Mouse (Mus musculus) cortical plate, adult 2 months (tissue): ENCODE measurements at regions not wholly inside any gene's neighbourhood (a gene's known extent, or its start where the extent isn't known, plus 50 kb on each side); places are given as distances from the start of the nearest gene placed in this dataset.

ENCODE experiments used
- CTCF ChIP-seq: fragments of 200-500 bp; IDR thresholded peaks from 2 replicates; pipeline ENCODE4 v1.5.1; 2011; ENCODE audit warnings: mild to moderate bottlenecking, control low read depth, low read length; ENCODE audit not compliant: insufficient read depth; ENCODE audit errors: extremely low read depth
- POLR2A ChIP-seq: fragments of 200-500 bp; IDR thresholded peaks from 2 replicates; pipeline ENCODE4 v1.6.1; 2011; ENCODE audit warnings: mild to moderate bottlenecking, low read length, control low read depth; ENCODE audit not compliant: insufficient read depth; ENCODE audit errors: extremely low read depth

GRCm38 (mm10) chr1:155040939-155041371 is 58.5 kb downstream of the Ier5 start:
- TF ChIP-seq CTCF (no peak), POLR2A (no peak)
